Mouse (Mus musculus) cerebellum, adult 2 months (tissue): Measurements from ENCODE around the gene Gm44790.

Source experiments
- CTCF ChIP-seq: fragments of 200-500 bp; IDR thresholded peaks from 2 replicates; pipeline ENCODE4 v1.5.1; 2011; ENCODE audit warnings: low read depth, mild to moderate bottlenecking, control low read depth, low read length, moderate library complexity, borderline replicate concordance; ENCODE audit not compliant: insufficient read depth
- POLR2A ChIP-seq: fragments of 200-500 bp; IDR thresholded peaks from 2 replicates; pipeline ENCODE4 v1.6.1; 2011; ENCODE audit warnings: low read length, control low read depth, borderline replicate concordance; ENCODE audit not compliant: insufficient read depth

- TF ChIP-seq CTCF, result no peak
- no peak for TF ChIP-seq POLR2A
Observed at GRCm38 (mm10) chr6:86395021-86395420, 31.4 kb upstream of the Gm44790 start.
